Mouse (Mus musculus) frontal cortex, postnatal 25 days (tissue): ENCODE results near the gene Chrm5.

Experiments
- DNase-seq, 2 experiments: peaks; one replicate each; pipeline ENCODE4 v3.0.0; 2022; ENCODE audit warnings: low spot score in 2 of 2

Chrm5 gene

GRCm38 (mm10) chr2:112480669-112481068 lies at the start of gene Chrm5:
TSS of gene Chrm5 (minus strand) at chr2:112480769.
- DNase-seq, result no peak

- no peak for DNase-seq
Measured at GRCm38 (mm10) chr2:112526933-112527332, 46.4 kb upstream of the Chrm5 start.

- no peak for DNase-seq
Measured at GRCm38 (mm10) chr2:112520526-112521482, 40.2 kb upstream of the Chrm5 start.

DNA sequence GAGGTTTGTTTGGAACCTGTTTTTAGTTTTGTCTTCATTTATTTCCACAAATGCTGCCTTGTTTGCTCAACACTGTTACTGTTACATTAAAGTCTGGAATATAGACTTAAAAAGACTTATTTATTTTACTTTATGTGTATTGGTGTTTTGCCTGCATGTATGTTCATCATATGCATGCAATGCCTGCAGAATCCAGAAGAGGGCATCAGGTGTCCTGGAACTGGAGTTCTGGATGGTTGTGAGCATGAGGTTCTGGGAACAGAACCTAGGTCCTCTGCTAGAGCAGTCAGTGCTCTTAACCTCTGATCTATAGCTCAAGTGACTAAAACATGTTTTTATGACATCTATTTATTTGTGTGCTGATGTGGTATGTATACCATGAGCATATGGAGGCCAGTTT lies 38.0 kb upstream of the Chrm5 start:
- DNase-seq, result no peak

DNA sequence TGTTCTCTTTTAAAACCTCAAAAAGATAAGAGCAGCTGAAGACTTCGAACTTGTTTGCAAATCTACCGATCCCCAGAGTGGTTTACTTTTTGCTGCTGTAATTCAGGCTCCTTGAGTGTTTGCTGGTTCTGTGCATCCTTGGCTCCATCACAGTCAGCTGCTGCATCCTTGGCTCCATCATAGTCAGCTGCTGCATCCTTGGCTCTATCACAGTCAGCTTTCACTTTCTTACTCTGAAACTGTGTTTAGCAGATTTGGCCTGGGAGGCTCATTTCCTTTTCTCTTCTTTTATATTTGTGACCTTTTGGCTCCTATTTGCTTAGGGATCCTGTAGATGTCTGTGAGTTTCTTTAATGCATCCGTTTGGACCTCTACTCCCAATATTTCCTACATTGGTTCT lies 36.6 kb upstream of the Chrm5 start:
- no peak for DNase-seq

GRCm38 (mm10) chr2:112516728-112517127 lies 36.2 kb upstream of the Chrm5 start:
- no peak for DNase-seq

DNA sequence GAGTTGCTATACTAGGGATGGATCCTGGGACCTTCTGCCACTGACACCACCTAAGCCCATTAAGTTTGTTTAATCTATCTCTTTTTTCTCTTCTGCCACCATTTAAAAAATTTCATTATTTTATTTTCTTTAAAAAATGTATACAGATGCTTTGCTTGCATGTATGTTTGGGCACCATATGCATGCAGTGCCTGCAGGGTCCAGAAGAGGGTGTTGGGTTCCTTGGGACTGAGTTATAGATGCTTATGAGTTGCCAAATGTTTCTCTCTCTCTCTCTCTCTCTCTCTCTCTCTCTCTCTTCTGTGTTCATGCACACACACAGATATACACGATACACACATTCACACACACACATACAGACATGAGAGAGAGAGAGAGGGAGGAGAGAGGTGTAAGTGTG lies 32.5 kb upstream of the Chrm5 start:
- DNase-seq, result no peak

GRCm38 (mm10) chr2:112510140-112510539 lies 29.6 kb upstream of the Chrm5 start:
- no peak for DNase-seq

GRCm38 (mm10) chr2:112507444-112507843 lies 26.9 kb upstream of the Chrm5 start:
- DNase-seq, result no peak

DNA sequence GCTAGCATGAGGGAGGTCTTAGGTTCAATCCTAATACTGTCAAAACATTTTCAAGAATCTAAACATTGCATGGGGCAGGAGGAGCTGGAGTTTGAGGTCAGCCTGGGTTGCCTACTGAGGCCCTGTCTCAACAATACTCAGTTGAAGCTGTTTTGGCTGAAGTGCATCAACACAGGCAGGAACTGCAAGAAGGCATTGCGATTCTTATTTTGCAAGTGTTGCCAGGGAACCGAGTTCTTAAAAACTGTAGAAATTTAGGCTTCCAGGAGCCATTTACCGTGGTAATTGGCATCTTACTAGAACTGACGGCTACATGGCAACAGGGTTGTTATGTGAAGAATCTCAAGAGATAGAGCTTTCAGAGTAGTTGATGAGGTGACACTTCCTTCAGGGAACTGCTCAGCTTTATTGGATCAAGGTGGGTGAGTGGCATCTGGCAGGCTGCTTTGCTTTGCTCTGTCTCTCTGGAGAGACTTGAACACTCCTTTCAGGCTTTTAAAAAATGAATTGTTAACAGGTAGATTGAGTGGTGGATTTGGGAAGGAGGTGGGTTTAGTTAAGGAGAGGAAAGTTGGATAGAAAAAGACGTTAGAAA lies 26.4 kb upstream of the Chrm5 start:
- no peak for DNase-seq

GRCm38 (mm10) chr2:112503978-112504377 lies 23.4 kb upstream of the Chrm5 start:
- DNase-seq, result no peak

GRCm38 (mm10) chr2:112501209-112501608 lies 20.6 kb upstream of the Chrm5 start:
- DNase-seq, result peak; percentile 55 to 57

GRCm38 (mm10) chr2:112497851-112498250 lies 17.3 kb upstream of the Chrm5 start:
- no peak for DNase-seq

GRCm38 (mm10) chr2:112493539-112494260 lies 13.1 kb upstream of the Chrm5 start:
- no peak for DNase-seq

GRCm38 (mm10) chr2:112492856-112493538 lies 12.4 kb upstream of the Chrm5 start, which contains the start of gene Aven:
TSS of gene Aven (plus strand) at chr2:112492964.
- peak; percentile 64 to 67 for DNase-seq

GRCm38 (mm10) chr2:112492431-112492855 lies 11.9 kb upstream of the Chrm5 start:
- DNase-seq, result no peak

DNA sequence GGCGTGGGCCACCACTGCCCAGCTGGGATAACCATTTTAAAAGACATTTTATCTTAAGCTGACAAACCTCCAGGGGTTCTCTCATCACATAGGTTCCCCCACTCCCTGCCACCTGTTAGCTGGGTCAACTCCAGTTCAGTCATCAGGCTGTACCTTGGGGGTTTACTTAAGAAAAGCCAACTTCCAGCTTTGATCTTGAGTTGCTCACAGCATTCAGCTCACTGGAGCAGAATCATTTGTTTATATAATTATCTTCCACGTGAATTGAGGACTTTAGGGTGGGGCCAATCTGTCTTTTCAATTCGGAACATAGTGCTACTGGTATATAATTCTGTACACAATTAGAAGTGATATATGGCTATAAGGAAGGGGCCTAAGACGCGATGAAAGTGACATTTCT lies 11.1 kb upstream of the Chrm5 start:
- DNase-seq, result no peak

DNA sequence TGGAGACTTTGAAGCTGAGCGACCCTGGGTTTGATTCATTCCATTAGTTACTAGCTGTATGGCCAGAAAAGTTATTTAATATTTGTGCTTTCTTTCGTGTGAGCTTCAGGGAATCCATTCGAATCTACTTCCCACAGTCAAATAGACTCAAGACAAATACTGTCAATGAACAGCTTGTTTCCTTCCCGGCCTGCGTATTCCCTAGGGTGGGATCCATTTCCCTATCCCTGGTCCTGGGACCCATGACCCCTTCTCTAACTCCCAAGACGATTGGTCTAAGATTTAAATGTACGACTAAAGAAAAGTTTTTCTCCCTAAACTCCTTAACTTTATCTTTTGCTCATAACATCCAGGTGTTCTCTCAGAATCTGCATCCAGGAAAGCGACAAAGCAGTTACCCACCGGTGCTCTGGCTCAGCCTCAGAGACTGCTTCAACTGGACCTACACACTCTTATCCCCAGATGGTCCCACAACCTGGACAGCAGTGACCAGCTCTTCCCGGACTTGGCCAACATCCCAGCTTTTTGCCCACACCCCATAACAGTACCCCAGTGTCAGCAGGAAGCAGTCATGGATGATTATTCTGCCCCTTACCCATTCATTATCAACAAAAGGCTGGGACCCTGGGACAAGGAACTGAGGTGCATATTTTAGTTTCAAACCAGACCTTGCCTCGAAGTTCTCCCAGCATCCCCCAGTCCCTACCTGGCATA lies 10.1 kb upstream of the Chrm5 start:
- no peak for DNase-seq

GRCm38 (mm10) chr2:112484886-112485285 lies 4.3 kb upstream of the Chrm5 start:
- no peak for DNase-seq

DNA sequence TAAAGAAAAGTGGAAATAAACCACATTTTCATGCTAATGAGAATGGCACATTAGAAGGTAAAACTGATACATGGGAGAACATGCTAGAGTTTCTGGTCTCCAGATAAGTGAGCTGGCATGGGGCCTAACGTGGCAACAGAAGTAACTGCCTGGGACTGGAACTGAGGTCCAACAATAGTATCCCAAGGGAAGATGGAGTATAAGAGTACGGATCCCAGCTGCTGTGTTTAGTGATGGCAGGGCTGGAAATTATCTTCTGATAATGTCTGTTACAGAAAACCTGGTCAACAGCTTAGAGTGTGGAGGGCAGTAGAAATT lies 2.7 kb upstream of the Chrm5 start:
- no peak for DNase-seq
